Mouse (Mus musculus) forebrain, embryonic 16.5 days (tissue): ENCODE measurements around the gene Spata2. TPM values are rescaled to one million over a fixed set of nuclear protein-coding genes. Genes with fewer than 3 reads are reported as not detected.

Experiments
- ATAC-seq: fragments of 200-750 bp; cut with Nextera tagmentation; 2 replicates; pipeline ENCODE4 v1.8.0; 2017; ENCODE audit warnings: mild to moderate bottlenecking, moderate library complexity
- H3K27ac ChIP-seq: fragments of 300-500 bp; sonication (generic); 2 replicates; pipeline ENCODE4 v1.5.1; 2014; ENCODE audit warnings: low read length, control low read depth
- H3K27me3 ChIP-seq: fragments of 300-500 bp; sonication (generic); replicated peaks from 2 replicates; pipeline ENCODE4 v1.6.1; 2014; ENCODE audit warnings: low read length; ENCODE audit not compliant: control insufficient read depth, insufficient read depth
- H3K36me3 ChIP-seq: fragments of 300-500 bp; sonication (generic); 2 replicates; pipeline ENCODE4 v1.6.1; 2014; ENCODE audit not compliant: control insufficient read depth, insufficient read depth
- H3K4me1 ChIP-seq: fragments of 300-500 bp; sonication (generic); replicated peaks from 2 replicates; pipeline ENCODE4 v1.6.1; 2014; ENCODE audit warnings: low read length; ENCODE audit not compliant: control insufficient read depth, insufficient read depth
- H3K4me2 ChIP-seq: fragments of 300-500 bp; sonication (generic); 2 replicates; pipeline ENCODE4 v1.6.1; 2014; ENCODE audit warnings: mild to moderate bottlenecking, low read length, control low read depth
- H3K4me3 ChIP-seq: fragments of 300-500 bp; sonication (generic); replicated peaks from 2 replicates; pipeline ENCODE4 v1.5.1; 2014; ENCODE audit warnings: mild to moderate bottlenecking, low read length, control low read depth
- H3K9ac ChIP-seq: fragments of 300-500 bp; sonication (generic); replicated peaks from 2 replicates; pipeline ENCODE4 v1.6.1; 2014; ENCODE audit warnings: low read depth, low read length, control low read depth
- H3K9me3 ChIP-seq: fragments of 300-500 bp; sonication (generic); 2 replicates; pipeline ENCODE4 v1.6.1; 2016; ENCODE audit warnings: low read length; ENCODE audit not compliant: control insufficient read depth
- WGBS: fragments of 180-500 bp; shearing (Covaris S2); extraction: QIAGEN DNeasy Blood & Tissue Kit; methylation state at CpG from one replicate; pipeline ENCODE4 v1.1.7; 2014; 5-methylcytosine and 5-hydroxymethylcytosine counted together
- polyA plus RNA-seq: library from polyadenylated mRNA; unstranded; fragments of >200 nt; fragmentation: Nextera tagmentation; extraction: Ambion mirVana; gene quantifications from 2 replicates; pipeline ENCODE4 v1.2.1, GENCODE M21; 2015

Gene Spata2
- polyA plus RNA-seq, 1 experiment from 2014 or later = 37.6 TPM

- no peaks in the 10 kb centered on the region for H3K27me3 ChIP-seq
- H3K4me1 ChIP-seq = peaks cover 3% of the 10 kb centered on the region; the same call in 1 of the 2 replicates
- H3K4me3 ChIP-seq = no peak overlapping the region
- peaks cover 9% of the 10 kb centered on the region for H3K36me3 ChIP-seq
- WGBS = 89% methylated on average over 6 of the region's 6 CpGs
- H3K9me3 ChIP-seq = no peaks in the 10 kb centered on the region
- H3K4me2 ChIP-seq = no peak overlapping the region
- no peak overlapping the region for H3K27ac ChIP-seq
- ATAC-seq = no peak
- H3K9ac ChIP-seq = no peak overlapping the region
Measured at GRCm38 (mm10) chr2:167459071-167459865, 33.4 kb downstream of the Spata2 start.

GRCm38 (mm10) chr2:167458548-167458947 is 34.1 kb downstream of the Spata2 start:
- ATAC-seq = no peak
- no peaks in the 10 kb centered on the region for H3K27me3 ChIP-seq

GRCm38 (mm10) chr2:167457213-167457612 is 35.5 kb downstream of the Spata2 start:
- 82% methylated on average over 9 of the region's 9 CpGs for WGBS
- H3K36me3 ChIP-seq = peaks cover 12% of the 10 kb centered on the region
- H3K9me3 ChIP-seq = no peaks in the 10 kb centered on the region
- no peak overlapping the region for H3K27ac ChIP-seq
- H3K27me3 ChIP-seq = no peaks in the 10 kb centered on the region
- peaks cover 3% of the 10 kb centered on the region; the same call in 1 of the 2 replicates for H3K4me1 ChIP-seq
- H3K4me2 ChIP-seq = no peak overlapping the region
- no peak overlapping the region for H3K9ac ChIP-seq
- no peak overlapping the region for H3K4me3 ChIP-seq
- ATAC-seq = no peak

More at GRCm38 (mm10) chr2:167458548-167458947, 34.1 kb downstream of the Spata2 start:
- no peak overlapping the region for H3K27ac ChIP-seq
- WGBS = 94% methylated on average over 3 of the region's 3 CpGs
- no peak overlapping the region for H3K4me2 ChIP-seq
- no peak overlapping the region for H3K4me3 ChIP-seq
- H3K4me1 ChIP-seq = peaks cover 3% of the 10 kb centered on the region; the same call in 1 of the 2 replicates
- no peaks in the 10 kb centered on the region for H3K9me3 ChIP-seq
- peaks cover 10% of the 10 kb centered on the region for H3K36me3 ChIP-seq
- H3K9ac ChIP-seq = no peak overlapping the region

- Histone ChIP-seq H3K27ac (no peak overlapping the region), H3K9me3 (no peaks in the 10 kb centered on the region), H3K36me3 (peaks cover 12% of the 10 kb centered on the region), H3K4me3 (no peak overlapping the region), H3K4me2 (no peak overlapping the region), H3K27me3 (no peaks in the 10 kb centered on the region), H3K9ac (no peak overlapping the region), H3K4me1 (peaks cover 3% of the 10 kb centered on the region; the same call in 1 of the 2 replicates)
- 83% methylated on average over 5 of the region's 5 CpGs for WGBS
- no peak for ATAC-seq
Measured at GRCm38 (mm10) chr2:167456361-167457020, 36.2 kb downstream of the Spata2 start.

GRCm38 (mm10) chr2:167453814-167454213 is 38.9 kb downstream of the Spata2 start:
- Histone ChIP-seq H3K27me3 (no peaks in the 10 kb centered on the region), H3K27ac (no peak overlapping the region), H3K4me3 (no peak overlapping the region), H3K4me2 (no peak overlapping the region), H3K36me3 (peaks cover 8% of the 10 kb centered on the region), H3K4me1 (peaks cover 3% of the 10 kb centered on the region; the same call in 1 of the 2 replicates), H3K9ac (no peak overlapping the region), H3K9me3 (no peaks in the 10 kb centered on the region)
- no peak for ATAC-seq
- WGBS = 67% methylated on average over 3 of the region's 3 CpGs

GRCm38 (mm10) chr2:167450647-167451046 is 42.0 kb downstream of the Spata2 start:
- Histone ChIP-seq H3K4me3 (no peak overlapping the region), H3K4me2 (no peak overlapping the region), H3K27me3 (no peaks in the 10 kb centered on the region), H3K27ac (no peak overlapping the region), H3K36me3 (peaks cover 9% of the 10 kb centered on the region), H3K9ac (no peak overlapping the region), H3K4me1 (no peaks in the 10 kb centered on the region), H3K9me3 (no peaks in the 10 kb centered on the region)
- 93% methylated on average over 8 of the region's 8 CpGs for WGBS
- no peak for ATAC-seq

GRCm38 (mm10) chr2:167449331-167450275 is 43.1 kb downstream of the Spata2 start:
- 88% methylated on average over 21 of the region's 21 CpGs for WGBS
- Histone ChIP-seq H3K4me2 (no peak overlapping the region), H3K27ac (no peak overlapping the region), H3K4me3 (no peak overlapping the region), H3K9ac (no peak overlapping the region), H3K9me3 (no peaks in the 10 kb centered on the region), H3K36me3 (peaks cover 12% of the 10 kb centered on the region), H3K27me3 (no peaks in the 10 kb centered on the region), H3K4me1 (no peaks in the 10 kb centered on the region)
- no peak for ATAC-seq

GRCm38 (mm10) chr2:167447629-167448028 is 45.1 kb downstream of the Spata2 start:
- Histone ChIP-seq H3K9ac (no peak overlapping the region), H3K36me3 (peaks cover 9% of the 10 kb centered on the region; the same call in 1 of the 2 replicates), H3K9me3 (no peaks in the 10 kb centered on the region), H3K27ac (no peak overlapping the region), H3K4me2 (no peak overlapping the region), H3K27me3 (no peaks in the 10 kb centered on the region), H3K4me1 (no peaks in the 10 kb centered on the region), H3K4me3 (no peak overlapping the region)
- no peak for ATAC-seq
- 91% methylated on average over 8 of the region's 8 CpGs for WGBS
